Mouse (Mus musculus): ENCODE data around the gene Angptl2.

- no peak for TF ChIP-seq CTCF (IDR thresholded peaks at IDR 0.05; ENCODE audit: low read depth, low read length)
- TF ChIP-seq EP300 (IDR thresholded peaks at IDR 0.05; ENCODE audit: insufficient read depth, low read depth, low read length) = no peak
- no peak for TF ChIP-seq POLR2A (IDR thresholded peaks at IDR 0.05; ENCODE audit: insufficient read depth, low read length)
Measured at GRCm38 (mm10) chr2:33244880-33245279, 29.0 kb downstream of the Angptl2 start.

Data from ES-Bruce4 (cell line).